Mouse (Mus musculus) intestine, embryonic 16.5 days (tissue): Measurements from ENCODE around the gene Tmem190. TPM values are rescaled to one million over a fixed set of nuclear protein-coding genes. Genes with fewer than 3 reads are reported as not detected.

Experiments
- ATAC-seq: fragments of 200-750 bp; cut with Nextera tagmentation; 2 replicates; pipeline ENCODE4 v1.8.0; 2017; ENCODE audit warnings: moderate TSS enrichment, moderate library complexity
- H3K27ac ChIP-seq: fragments of 300-500 bp; sonication (generic); 2 replicates; pipeline ENCODE4 v1.5.1; 2014; ENCODE audit warnings: mild to moderate bottlenecking, low read length
- H3K27me3 ChIP-seq: fragments of 300-500 bp; sonication (generic); replicated peaks from 2 replicates; pipeline ENCODE4 v1.6.1; 2014; ENCODE audit warnings: low read length, control low read depth, mixed read lengths; ENCODE audit not compliant: control insufficient read depth, insufficient read depth
- H3K36me3 ChIP-seq: fragments of 300-500 bp; sonication (generic); 2 replicates; pipeline ENCODE4 v1.6.1; 2014; ENCODE audit warnings: low read length, control low read depth; ENCODE audit not compliant: control insufficient read depth, insufficient read depth
- H3K4me1 ChIP-seq: fragments of 300-500 bp; sonication (generic); 2 replicates; pipeline ENCODE4 v1.6.1; 2014; ENCODE audit warnings: low read length, control low read depth, mixed read lengths; ENCODE audit not compliant: control insufficient read depth, insufficient read depth
- H3K4me2 ChIP-seq: fragments of 300-500 bp; sonication (generic); 2 replicates; pipeline ENCODE4 v1.6.1; 2014; ENCODE audit warnings: low read depth, low read length, control low read depth
- H3K4me3 ChIP-seq: fragments of 300-500 bp; sonication (generic); 2 replicates; pipeline ENCODE4 v1.5.1; 2014; ENCODE audit warnings: mild to moderate bottlenecking, low read length
- H3K9ac ChIP-seq: fragments of 300-500 bp; sonication (generic); 2 replicates; pipeline ENCODE4 v1.6.1; 2014; ENCODE audit warnings: low read depth, low read length
- H3K9me3 ChIP-seq: fragments of 300-500 bp; sonication (generic); 2 replicates; pipeline ENCODE4 v1.6.1; 2016; ENCODE audit warnings: low read length, control low read depth; ENCODE audit not compliant: control insufficient read depth
- WGBS: fragments of 180-500 bp; shearing (Covaris S2); extraction: QIAGEN DNeasy Blood & Tissue Kit; methylation state at CpG from one replicate; pipeline ENCODE4 v1.1.7; 2014; 5-methylcytosine and 5-hydroxymethylcytosine counted together
- polyA plus RNA-seq: library from polyadenylated mRNA; unstranded; fragments of >200 nt; fragmentation: Nextera tagmentation; extraction: Ambion mirVana; gene quantifications from 2 replicates; pipeline ENCODE4 v1.2.1, GENCODE M21; 2015

The Tmem190 gene
- polyA plus RNA-seq: 0.75 and 1.0 TPM in 2 replicates

DNA sequence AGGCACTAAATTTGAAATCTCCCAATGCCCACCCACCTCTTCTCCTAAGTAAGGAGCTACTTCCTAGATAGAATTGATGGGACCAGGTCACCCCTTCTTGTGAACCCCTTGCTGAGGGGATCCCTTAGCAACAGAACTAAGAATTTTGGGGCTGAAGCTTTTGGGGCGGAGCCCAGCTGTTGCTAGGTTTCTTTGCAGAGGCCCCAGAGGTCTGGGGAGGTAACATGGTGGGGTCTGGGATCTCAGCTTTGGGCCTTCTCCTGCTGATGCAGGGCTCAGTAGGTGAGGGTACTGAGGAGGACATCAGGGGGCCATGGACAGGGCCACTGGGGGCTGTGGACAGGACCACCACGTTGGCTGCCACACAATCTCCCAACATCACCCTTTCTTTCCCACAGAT lies at the start of gene Tmem190, which contains the start of gene Il11:
Gene Tmem190, plus strand, starts transcription at position 179 of the 400 bp plus-strand sequence.
Gene Il11, minus strand, starts transcription at position 101 of the 400 bp plus-strand sequence.
- H3K27me3 ChIP-seq: peaks cover 14% of the 10 kb centered on the region
- no peaks in the 10 kb centered on the region for H3K9me3 ChIP-seq
- H3K9ac ChIP-seq: no peak within 1 kb of the TSS
- WGBS: 65% methylated on average over 2 of the region's 2 CpGs
- H3K4me2 ChIP-seq: no peak within 1 kb of the TSS
- no peak for ATAC-seq
- H3K4me3 ChIP-seq: no peak within 1 kb of the TSS
- 0 out of 2 replicates have a peak, but pooled peaks cover 3% of the 10 kb centered on the region for H3K4me1 ChIP-seq
- peaks cover 5% of the 10 kb centered on the region; the same call in 1 of the 2 replicates for H3K36me3 ChIP-seq
- H3K27ac ChIP-seq: no peak within 1 kb of the TSS

- H3K4me3 ChIP-seq: no peak overlapping the region
- H3K27me3 ChIP-seq: no peaks in the 10 kb centered on the region
- ATAC-seq: peak; percentile 99
- WGBS: 47% methylated on average over 6 of the region's 6 CpGs
- no peak overlapping the region for H3K9ac ChIP-seq
- no peaks in the 10 kb centered on the region for H3K9me3 ChIP-seq
- H3K36me3 ChIP-seq: no peaks in the 10 kb centered on the region
- H3K4me1 ChIP-seq: peaks cover 5% of the 10 kb centered on the region
- H3K27ac ChIP-seq: peak overlapping the region; percentile 27; the same call in 1 of the 2 replicates
- no peak overlapping the region for H3K4me2 ChIP-seq
These were observed 49.8 kb upstream of the Tmem190 start for GRCm38 (mm10) chr7:4732968-4733392.

- Histone ChIP-seq H3K4me2 (peak overlapping the region; percentile 52), H3K9ac (peak overlapping the region; percentile 34; the same call in 1 of the 2 replicates), H3K4me1 (peaks cover 23% of the 10 kb centered on the region), H3K36me3 (0 out of 2 replicates have a peak, but pooled peaks cover 2% of the 10 kb centered on the region), H3K9me3 (no peaks in the 10 kb centered on the region), H3K27ac (peak overlapping the region; percentile 60), H3K27me3 (no peaks in the 10 kb centered on the region), H3K4me3 (peak overlapping the region; percentile 37)
- no peak for ATAC-seq
- WGBS: 45% methylated on average over 10 of the region's 10 CpGs
These were observed 43.6 kb upstream of the Tmem190 start for GRCm38 (mm10) chr7:4739041-4739543.

- H3K4me3 ChIP-seq: peak within 1 kb of the TSS; percentile 80
- under 1% methylated on average over 36 of the region's 44 CpGs for WGBS
- peak within 1 kb of the TSS; percentile 89 for H3K27ac ChIP-seq
- peak within 1 kb of the TSS; percentile 84 for H3K9ac ChIP-seq
- H3K27me3 ChIP-seq: no peaks in the 10 kb centered on the region
- H3K36me3 ChIP-seq: peaks cover 4% of the 10 kb centered on the region; the same call in 1 of the 2 replicates
- peak within 1 kb of the TSS; percentile 68 for H3K4me2 ChIP-seq
- H3K4me1 ChIP-seq: peaks cover 23% of the 10 kb centered on the region
- no peaks in the 10 kb centered on the region for H3K9me3 ChIP-seq
- ATAC-seq: peak; percentile 96
These were observed 43.0 kb upstream of the Tmem190 start, which contains the start of gene Kmt5c for GRCm38 (mm10) chr7:4739544-4740275. Gene Kmt5c, plus strand, starts transcription at chr7:4740115.

- whole genome bisulfite sequencing: under 1% methylated on average over 12 of the region's 14 CpGs
- Histone ChIP-seq H3K4me1 (peaks cover 23% of the 10 kb centered on the region), H3K27ac (peak overlapping the region; percentile 89), H3K36me3 (peaks cover 6% of the 10 kb centered on the region; the same call in 1 of the 2 replicates), H3K9ac (peak overlapping the region; percentile 84), H3K4me2 (peak overlapping the region; percentile 68), H3K9me3 (no peaks in the 10 kb centered on the region), H3K4me3 (peak overlapping the region; percentile 80), H3K27me3 (no peaks in the 10 kb centered on the region)
- ATAC-seq: peak; percentile 37
These were observed 42.4 kb upstream of the Tmem190 start for GRCm38 (mm10) chr7:4740309-4740727.

GRCm38 (mm10) chr7:4741151-4741550 lies 41.6 kb upstream of the Tmem190 start:
- 0 out of 2 replicates have a peak, but pooled peaks have one; percentile 11 for ATAC-seq
- H3K27ac ChIP-seq: peak overlapping the region; percentile 89
- H3K36me3 ChIP-seq: peaks cover 14% of the 10 kb centered on the region
- H3K27me3 ChIP-seq: no peaks in the 10 kb centered on the region
- peak overlapping the region; percentile 84 for H3K9ac ChIP-seq
- H3K4me2 ChIP-seq: peak overlapping the region; percentile 68
- peak overlapping the region; percentile 80 for H3K4me3 ChIP-seq
- 4% methylated on average over 4 of the region's 4 CpGs for WGBS
- H3K4me1 ChIP-seq: peaks cover 23% of the 10 kb centered on the region
- H3K9me3 ChIP-seq: no peaks in the 10 kb centered on the region

DNA sequence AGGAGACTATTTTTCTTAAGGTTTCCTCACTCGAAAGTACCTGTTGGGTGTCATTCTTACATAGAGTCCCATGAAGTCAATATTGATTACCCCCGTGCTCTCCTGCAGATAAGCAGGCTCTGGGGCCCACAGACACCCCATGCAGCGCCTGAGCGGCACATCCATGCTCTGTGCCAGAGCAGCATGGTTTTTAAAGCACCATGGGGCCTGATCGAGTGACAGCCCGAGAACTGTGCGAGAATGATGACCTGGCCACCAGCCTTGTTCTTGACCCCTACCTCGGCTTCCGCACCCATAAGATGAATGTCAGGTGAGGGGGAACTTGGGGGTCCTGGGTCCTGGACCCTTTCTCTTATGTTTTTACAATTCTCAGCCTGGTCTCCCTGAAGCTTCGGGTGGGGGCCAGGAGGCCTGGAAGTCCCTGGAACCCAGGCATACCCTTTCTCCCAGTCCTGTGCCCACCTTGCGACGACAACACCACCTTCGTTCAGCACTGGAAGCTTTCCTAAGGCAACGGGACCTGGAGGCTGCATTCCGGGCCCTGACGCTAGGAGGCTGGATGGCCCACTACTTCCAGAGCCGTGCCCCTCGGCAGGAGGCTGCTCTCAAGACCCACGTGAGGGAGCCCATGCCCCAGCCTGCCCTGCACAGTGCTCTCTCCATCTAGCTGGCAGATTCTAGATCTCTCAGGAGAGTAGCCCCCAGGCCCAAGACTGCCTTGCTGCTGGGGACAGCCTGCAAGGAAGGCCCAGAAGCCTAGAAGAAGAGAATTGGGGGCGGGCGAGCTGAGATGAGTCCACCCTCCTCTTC lies 40.9 kb upstream of the Tmem190 start:
- Histone ChIP-seq H3K36me3 (peaks cover 20% of the 10 kb centered on the region), H3K27ac (peak overlapping the region; percentile 89), H3K9ac (peak overlapping the region; percentile 84), H3K9me3 (no peaks in the 10 kb centered on the region), H3K4me3 (peak overlapping the region; percentile 80; the same call in 1 of the 2 replicates), H3K4me2 (peak overlapping the region; percentile 68), H3K4me1 (peaks cover 23% of the 10 kb centered on the region), H3K27me3 (no peaks in the 10 kb centered on the region)
- ATAC-seq: no peak
- 76% methylated on average over 21 of the region's 21 CpGs for WGBS

GRCm38 (mm10) chr7:4742482-4742819 lies 40.3 kb upstream of the Tmem190 start:
- H3K4me2 ChIP-seq: no peak overlapping the region
- H3K27me3 ChIP-seq: no peaks in the 10 kb centered on the region
- H3K4me3 ChIP-seq: no peak overlapping the region
- no peaks in the 10 kb centered on the region for H3K9me3 ChIP-seq
- H3K27ac ChIP-seq: no peak overlapping the region
- peaks cover 21% of the 10 kb centered on the region for H3K36me3 ChIP-seq
- no peak for ATAC-seq
- WGBS: 82% methylated on average over 6 of the region's 6 CpGs
- H3K9ac ChIP-seq: peak overlapping the region; percentile 84; the same call in 1 of the 2 replicates
- H3K4me1 ChIP-seq: peaks cover 23% of the 10 kb centered on the region

- peaks cover 23% of the 10 kb centered on the region for H3K4me1 ChIP-seq
- no peak for ATAC-seq
- peaks cover 21% of the 10 kb centered on the region for H3K36me3 ChIP-seq
- H3K27me3 ChIP-seq: no peaks in the 10 kb centered on the region
- H3K4me3 ChIP-seq: no peak overlapping the region
- H3K9ac ChIP-seq: no peak overlapping the region; the same call in 1 of the 2 replicates
- WGBS: 61% methylated on average over 2 of the region's 2 CpGs
- no peak overlapping the region for H3K27ac ChIP-seq
- no peaks in the 10 kb centered on the region for H3K9me3 ChIP-seq
- no peak overlapping the region for H3K4me2 ChIP-seq
These were observed 39.4 kb upstream of the Tmem190 start for GRCm38 (mm10) chr7:4743354-4743753.
